30 mouse cellular contexts compared by ENCODE assay signal in genomic region chr12:108088253-108088652, GRCm38 (mm10).
DNase-seq lines count a peak whose midpoint lies in the region; ATAC-seq and TF ChIP-seq lines count a peak whose summit lies in the region.
"Had no signal": no experiment of that assay in that cellular context is flagged by ENCODE, and none has a peak within 500 bp of the region (broad histone marks: within the 10 kb centered on the region; RNA-seq: fewer than 3 reads in every experiment).

No protein-coding gene starts in this region.

- 75% methylated on average over 9 of the region's 9 CpGs for WGBS in midbrain, embryonic 10.5 days
- 81% methylated on average over 9 of the region's 9 CpGs for WGBS in midbrain, embryonic 16.5 days
- WGBS in intestine, postnatal 0 days, result 64% methylated on average over 9 of the region's 9 CpGs
- WGBS in stomach, embryonic 15.5 days, result 74% methylated on average over 9 of the region's 9 CpGs
- 57% methylated on average over 9 of the region's 9 CpGs for WGBS in thymus, adult 2 months

- no peak for ATAC-seq in midbrain, embryonic 16.5 days
- peak; percentile 41; the same call in 1 of the 2 replicates for ATAC-seq in intestine, postnatal 0 days
- peak; percentile 22; the same call in 1 of the 2 replicates for ATAC-seq in stomach, embryonic 15.5 days (ENCODE audit: insufficient read depth, low FRiP score, low read depth)
- ATAC-seq: forebrain, embryonic 16.5 days; hindbrain, postnatal 0 days; midbrain, embryonic 15.5 days; Patski had no signal

- 0 out of 2 replicates have a peak, but pooled peaks cover 3% of the 10 kb centered on the region for H3K4me1 ChIP-seq in midbrain, embryonic 10.5 days
- H3K4me1 ChIP-seq in midbrain, embryonic 16.5 days (ENCODE audit: control insufficient read depth, insufficient read depth, low read length), result no peaks in the 10 kb centered on the region
- no peaks in the 10 kb centered on the region for H3K4me1 ChIP-seq in intestine, postnatal 0 days (replicated peaks; ENCODE audit: control insufficient read depth, insufficient read depth, low read length)
- no peaks in the 10 kb centered on the region for H3K4me1 ChIP-seq in stomach, embryonic 15.5 days
- peaks cover 3% of the 10 kb centered on the region; the same call in 1 of the 2 replicates for H3K4me1 ChIP-seq in thymus, adult 2 months (replicated peaks; ENCODE audit: control insufficient read depth, insufficient read depth, low read length)
- H3K4me1 ChIP-seq: limb, embryonic 12.5 days; liver, embryonic 13.5 days; midbrain, embryonic 15.5 days; neural tube, embryonic 12.5 days had no signal

- TF ChIP-seq CTCF in intestine, postnatal 0 days (IDR thresholded peaks at IDR 0.05; ENCODE audit: low read depth), result no peak
- TF ChIP-seq CTCF in thymus, adult 2 months (IDR thresholded peaks at IDR 0.05; ENCODE audit: borderline replicate concordance, control insufficient read depth, extremely low read depth, insufficient read depth, low read length, poor library complexity), result no peak

- H3K36me3 ChIP-seq in midbrain, embryonic 10.5 days, result no peaks in the 10 kb centered on the region
- no peaks in the 10 kb centered on the region for H3K36me3 ChIP-seq in midbrain, embryonic 16.5 days (ENCODE audit: control insufficient read depth, insufficient read depth, low read length)
- no peaks in the 10 kb centered on the region for H3K36me3 ChIP-seq in intestine, postnatal 0 days (ENCODE audit: control insufficient read depth, insufficient read depth)
- H3K36me3 ChIP-seq in stomach, embryonic 15.5 days, result no peaks in the 10 kb centered on the region
- no peaks in the 10 kb centered on the region for H3K36me3 ChIP-seq in thymus, adult 2 months (ENCODE audit: control insufficient read depth, insufficient read depth, low read length)
- H3K36me3 ChIP-seq: G1E; heart, embryonic 13.5 days; kidney, embryonic 15.5 days; limb, embryonic 12.5 days; liver, embryonic 13.5 days; midbrain, embryonic 15.5 days; neural tube, embryonic 12.5 days had no signal

- no peak overlapping the region for H3K4me2 ChIP-seq in midbrain, embryonic 16.5 days (ENCODE audit: low read length)
- no peak overlapping the region for H3K4me2 ChIP-seq in intestine, postnatal 0 days (replicated peaks; ENCODE audit: low read depth)
- no peak overlapping the region for H3K4me2 ChIP-seq in stomach, embryonic 15.5 days
- H3K4me2 ChIP-seq: heart, embryonic 13.5 days; kidney, embryonic 15.5 days; limb, embryonic 12.5 days; liver, embryonic 13.5 days; midbrain, embryonic 15.5 days; neural tube, embryonic 12.5 days had no signal

- no peaks in the 10 kb centered on the region for H3K9me3 ChIP-seq in midbrain, embryonic 10.5 days (replicated peaks)
- no peaks in the 10 kb centered on the region for H3K9me3 ChIP-seq in midbrain, embryonic 16.5 days (replicated peaks; ENCODE audit: control insufficient read depth, low read length, poor library complexity, severe bottlenecking)
- no peaks in the 10 kb centered on the region for H3K9me3 ChIP-seq in intestine, postnatal 0 days (ENCODE audit: control insufficient read depth)
- H3K9me3 ChIP-seq in stomach, embryonic 15.5 days, result no peaks in the 10 kb centered on the region
- H3K9me3 ChIP-seq: heart, embryonic 13.5 days; kidney, embryonic 15.5 days; limb, embryonic 12.5 days; liver, embryonic 13.5 days; midbrain, embryonic 15.5 days; neural tube, embryonic 12.5 days had no signal

- no peak overlapping the region for H3K9ac ChIP-seq in midbrain, embryonic 16.5 days (ENCODE audit: low read depth, low read length)
- H3K9ac ChIP-seq in intestine, postnatal 0 days (ENCODE audit: low read depth, low read length), result no peak overlapping the region
- no peak overlapping the region for H3K9ac ChIP-seq in stomach, embryonic 15.5 days
- H3K9ac ChIP-seq: heart, embryonic 13.5 days; kidney, embryonic 15.5 days; limb, embryonic 12.5 days; liver, embryonic 13.5 days; midbrain, embryonic 15.5 days; neural tube, embryonic 12.5 days had no signal

- H3K27me3 ChIP-seq in midbrain, embryonic 10.5 days (ENCODE audit: low read depth, poor library complexity, severe bottlenecking), result no peaks in the 10 kb centered on the region
- no peaks in the 10 kb centered on the region for H3K27me3 ChIP-seq in midbrain, embryonic 16.5 days (ENCODE audit: control insufficient read depth, insufficient read depth, low read depth, low read length)
- H3K27me3 ChIP-seq in intestine, postnatal 0 days (replicated peaks; ENCODE audit: control insufficient read depth, insufficient read depth, low read length), result no peaks in the 10 kb centered on the region
- H3K27me3 ChIP-seq in stomach, embryonic 15.5 days (replicated peaks), result no peaks in the 10 kb centered on the region
- H3K27me3 ChIP-seq in thymus, adult 2 months (ENCODE audit: control insufficient read depth, insufficient read depth, low read length), result no peaks in the 10 kb centered on the region
- H3K27me3 ChIP-seq: heart, embryonic 13.5 days; kidney, embryonic 15.5 days; limb, embryonic 12.5 days; liver, embryonic 13.5 days; midbrain, embryonic 15.5 days; neural tube, embryonic 12.5 days; Patski had no signal

- peak; percentile 29 for DNase-seq in adrenal gland, postnatal 14 days
- DNase-seq in adrenal gland, postnatal 4 days (ENCODE audit: low spot score in 2 of 2), result no peak
- DNase-seq in midbrain, embryonic 10.5 days (ENCODE audit: low spot score), result no peak
- no peak for DNase-seq in thymus, adult 2 months
- no peak for DNase-seq in left cerebral cortex, adult 9 months (ENCODE audit: low spot score in 2 of 2)
- DNase-seq: adrenal gland, postnatal 25 days; cerebellum, adult 18-20 months; cerebellum, postnatal 10 days; heart, adult 11 months; kidney, adult 11 months; kidney, postnatal 36 days; layer of hippocampus, postnatal 36 days; liver, embryonic 13.5 days; lung, adult 18-20 months; right cerebral cortex, adult 18-20 months; thymus, postnatal 25 days had no signal

- TF ChIP-seq POLR2A in thymus, adult 2 months (IDR thresholded peaks at IDR 0.05; ENCODE audit: control insufficient read depth, extremely low read depth, insufficient read depth, low read length, poor library complexity), result no peak

- H3K4me3 ChIP-seq in midbrain, embryonic 10.5 days, result no peak overlapping the region
- no peak overlapping the region for H3K4me3 ChIP-seq in midbrain, embryonic 16.5 days (ENCODE audit: low read depth, low read length)
- no peak overlapping the region for H3K4me3 ChIP-seq in intestine, postnatal 0 days (ENCODE audit: low read depth, low read length)
- H3K4me3 ChIP-seq in stomach, embryonic 15.5 days (replicated peaks), result no peak overlapping the region
- H3K4me3 ChIP-seq in thymus, adult 2 months (ENCODE audit: control insufficient read depth, insufficient read depth, low read length), result no peak overlapping the region
- H3K4me3 ChIP-seq: erythroblast, embryonic 14.5 days; heart, embryonic 13.5 days; kidney, embryonic 15.5 days; limb, embryonic 12.5 days; liver, embryonic 13.5 days; midbrain, embryonic 15.5 days; myocyte; neural tube, embryonic 12.5 days had no signal

- H3K27ac ChIP-seq in midbrain, embryonic 10.5 days (replicated peaks), result 0 out of 2 replicates have a peak overlapping the region, but pooled peaks have one; percentile 17
- H3K27ac ChIP-seq in midbrain, embryonic 16.5 days (ENCODE audit: low read length), result no peak overlapping the region
- no peak overlapping the region for H3K27ac ChIP-seq in intestine, postnatal 0 days (ENCODE audit: low read depth, low read length)
- no peak overlapping the region for H3K27ac ChIP-seq in stomach, embryonic 15.5 days
- no peak overlapping the region for H3K27ac ChIP-seq in thymus, adult 2 months (ENCODE audit: control insufficient read depth, insufficient read depth, low read length)
- H3K27ac ChIP-seq: heart, embryonic 13.5 days; hindbrain, postnatal 0 days; kidney, embryonic 15.5 days; limb, embryonic 12.5 days; liver, embryonic 13.5 days; midbrain, embryonic 15.5 days; neural tube, embryonic 12.5 days had no signal
